Mouse (Mus musculus): Measurements from ENCODE around the gene Mfsd12.
A peak's percentile ranks its signal among the peaks of the same experiment; 100 is the strongest.

Gene Mfsd12

GRCm38 (mm10) chr10:81383802-81384604 is 26.7 kb downstream of the Mfsd12 start, which contains the start of the genes Dohh and Gm48551:
Dohh (plus strand) TSS chr10:81384428.
Gm48551 (plus strand) TSS chr10:81384466.
- DNase-seq (ENCODE audit: low spot score in 2 of 2) = peak; percentile 98 to 99

GRCm38 (mm10) chr10:81384605-81384982 is 27.3 kb downstream of the Mfsd12 start:
- DNase-seq (ENCODE audit: low spot score in 2 of 2) = no peak

- DNase-seq (ENCODE audit: low spot score in 2 of 2) = no peak
Measured at GRCm38 (mm10) chr10:81385603-81386306, 28.5 kb downstream of the Mfsd12 start.

- no peak for DNase-seq (ENCODE audit: low spot score in 2 of 2)
Measured at GRCm38 (mm10) chr10:81387716-81388115, 30.4 kb downstream of the Mfsd12 start.

- DNase-seq (ENCODE audit: low spot score in 2 of 2) = no peak
Measured at GRCm38 (mm10) chr10:81388505-81389055, 31.3 kb downstream of the Mfsd12 start, which contains the start of gene Gm48552. Gm48552 (plus strand) TSS chr10:81389005.

- DNase-seq (ENCODE audit: low spot score in 2 of 2) = no peak
Measured at GRCm38 (mm10) chr10:81389373-81389772, 32.1 kb downstream of the Mfsd12 start.

- peak; percentile 69 to 78 for DNase-seq (ENCODE audit: low spot score in 2 of 2)
Measured at GRCm38 (mm10) chr10:81389801-81390677, 32.7 kb downstream of the Mfsd12 start.

- DNase-seq (ENCODE audit: low spot score in 2 of 2) = no peak
Measured at GRCm38 (mm10) chr10:81390678-81390965, 33.3 kb downstream of the Mfsd12 start.

GRCm38 (mm10) chr10:81392270-81392669 is 35.0 kb downstream of the Mfsd12 start:
- no peak for DNase-seq (ENCODE audit: low spot score in 2 of 2)

- DNase-seq (ENCODE audit: low spot score in 2 of 2) = no peak
Measured at GRCm38 (mm10) chr10:81392781-81393185, 35.5 kb downstream of the Mfsd12 start, which contains the start of gene Smim24. Smim24 (plus strand) TSS chr10:81393051.

GRCm38 (mm10) chr10:81393456-81394063 is 36.3 kb downstream of the Mfsd12 start:
- no peak for DNase-seq (ENCODE audit: low spot score in 2 of 2)

- no peak for DNase-seq (ENCODE audit: low spot score in 2 of 2)
Measured at GRCm38 (mm10) chr10:81395127-81395526, 37.8 kb downstream of the Mfsd12 start.

- no peak for DNase-seq (ENCODE audit: low spot score in 2 of 2)
Measured at GRCm38 (mm10) chr10:81395865-81396264, 38.6 kb downstream of the Mfsd12 start.

GRCm38 (mm10) chr10:81396749-81397148 is 39.5 kb downstream of the Mfsd12 start:
- no peak for DNase-seq (ENCODE audit: low spot score in 2 of 2)

GRCm38 (mm10) chr10:81399296-81399695 is 42.0 kb downstream of the Mfsd12 start:
- no peak for DNase-seq (ENCODE audit: low spot score in 2 of 2)

GRCm38 (mm10) chr10:81399798-81400308 is 42.6 kb downstream of the Mfsd12 start:
- no peak for DNase-seq (ENCODE audit: low spot score in 2 of 2)

GRCm38 (mm10) chr10:81400371-81401204 is 43.3 kb downstream of the Mfsd12 start:
- DNase-seq (ENCODE audit: low spot score in 2 of 2) = no peak

GRCm38 (mm10) chr10:81401205-81401520 is 43.9 kb downstream of the Mfsd12 start:
- no peak for DNase-seq (ENCODE audit: low spot score in 2 of 2)

GRCm38 (mm10) chr10:81401521-81402226 is 44.4 kb downstream of the Mfsd12 start:
- DNase-seq (ENCODE audit: low spot score in 2 of 2) = no peak
